Mouse (Mus musculus): ENCODE data around the gene Fkbp2. TPM values are rescaled to one million over a fixed set of nuclear protein-coding genes. Genes with fewer than 3 reads are reported as not detected.

The Fkbp2 gene
- polyA plus RNA-seq, 1 experiment from 2014 or later = 128 TPM

DNA sequence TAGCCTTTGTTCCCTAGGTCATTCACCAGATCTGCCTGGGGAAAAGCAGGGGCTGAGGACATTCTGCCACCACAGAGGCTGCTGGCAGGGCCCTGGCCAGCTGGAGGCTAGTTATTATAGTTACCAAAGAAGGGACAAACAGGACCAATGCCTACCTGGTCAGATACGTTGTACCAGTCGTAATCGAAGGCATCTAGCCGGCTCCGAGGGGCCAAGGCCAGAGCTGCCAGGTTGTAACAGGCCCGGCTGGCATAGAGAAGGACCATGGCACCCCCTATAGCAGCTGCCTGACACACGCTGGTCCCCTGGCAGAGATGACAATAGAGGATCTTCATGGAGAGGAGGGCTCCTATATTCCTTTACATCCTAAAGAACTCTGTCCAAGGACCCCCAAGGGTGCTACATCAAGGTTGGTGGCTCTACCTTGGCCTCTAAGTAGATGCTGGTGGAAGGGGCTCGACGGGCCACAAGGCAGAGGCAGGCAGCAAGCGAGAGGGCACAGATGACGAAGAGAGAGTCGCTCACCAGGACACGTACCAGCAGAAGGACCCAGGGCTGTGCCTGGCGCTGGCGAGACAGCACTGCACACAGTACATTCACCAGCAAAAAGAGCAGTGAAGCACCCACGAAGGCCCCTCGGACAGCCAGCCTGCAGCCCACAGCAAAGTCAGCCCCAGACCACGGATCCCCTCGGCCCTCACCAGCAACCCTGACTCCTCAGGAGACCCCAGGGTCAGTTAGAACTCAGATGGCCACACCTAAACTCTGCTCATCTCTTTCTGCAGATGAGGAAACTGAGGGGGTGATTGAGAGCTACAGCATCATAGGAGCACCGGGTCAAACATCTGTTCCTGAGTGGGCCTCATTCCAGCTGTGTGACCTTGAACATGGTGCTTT lies 40.9 kb downstream of the Fkbp2 start:
- H3K9ac ChIP-seq (ENCODE audit: low read depth, low read length) = no peak overlapping the region
- no peak overlapping the region for H3K4me2 ChIP-seq (ENCODE audit: low read length)
- no peak overlapping the region for H3K4me3 ChIP-seq (replicated peaks; ENCODE audit: low read depth, low read length)
- peaks cover 8% of the 10 kb centered on the region; the same call in 1 of the 2 replicates for H3K27me3 ChIP-seq (ENCODE audit: insufficient read depth, low read length)
- no peak for TF ChIP-seq CTCF (IDR thresholded peaks at IDR 0.05; ENCODE audit: low read depth)
- DNase-seq (ENCODE audit: low spot score) (no peak), ATAC-seq (replicated peaks; ENCODE audit: low FRiP score, low read depth) (no peak)
- H3K27ac ChIP-seq = no peak overlapping the region
- H3K9me3 ChIP-seq (replicated peaks; ENCODE audit: low read length) = no peaks in the 10 kb centered on the region
- peaks cover 19% of the 10 kb centered on the region for H3K4me1 ChIP-seq (replicated peaks; ENCODE audit: insufficient read depth, low read length)
- no peaks in the 10 kb centered on the region for H3K36me3 ChIP-seq (ENCODE audit: insufficient read depth, low read length)
- 90% methylated on average over 20 of the region's 20 CpGs for WGBS

DNA sequence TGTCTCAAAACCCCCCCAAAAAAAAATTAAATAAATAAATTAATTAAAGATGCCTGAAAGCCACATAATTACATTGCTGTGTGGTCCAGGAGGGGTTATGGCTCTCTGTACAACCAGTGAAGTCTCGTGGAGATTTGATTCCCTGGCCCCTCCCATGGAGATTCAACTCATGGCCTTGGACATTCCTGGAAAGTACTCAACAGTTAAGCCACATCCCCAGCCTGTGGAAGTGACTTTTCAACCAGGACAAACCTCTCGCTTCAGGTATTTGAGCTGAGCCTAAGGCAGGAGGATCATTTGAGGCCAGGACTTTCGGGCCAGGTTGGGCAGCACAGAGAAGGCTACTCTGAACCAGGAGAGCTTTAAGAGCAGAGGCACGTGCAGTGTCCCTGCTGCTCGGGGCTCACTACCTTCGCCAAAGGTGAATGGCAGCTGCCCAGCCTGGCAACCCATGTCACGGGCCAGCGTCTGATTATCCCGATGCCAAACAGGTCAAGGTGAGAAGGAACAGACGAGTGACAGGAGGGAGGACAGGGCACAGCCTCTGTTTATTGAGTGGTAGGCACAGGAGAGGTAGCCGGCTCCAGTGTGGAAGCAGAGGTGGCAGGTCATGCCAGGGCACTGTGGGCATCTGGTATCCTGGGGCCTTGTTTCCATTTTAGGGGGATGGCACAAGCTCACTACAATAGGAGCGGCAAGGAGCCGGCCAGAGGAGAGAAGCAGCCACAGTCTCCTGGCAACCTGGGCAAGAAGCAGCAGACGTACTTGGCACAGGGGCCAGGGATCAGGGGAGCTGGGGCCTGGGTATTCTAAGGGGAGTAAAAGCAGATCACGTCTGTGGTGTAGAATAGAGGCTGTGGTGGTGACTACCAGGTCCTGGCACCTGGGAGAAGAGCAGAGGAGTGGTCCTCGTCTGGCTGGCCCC lies 42.5 kb downstream of the Fkbp2 start:
- Histone ChIP-seq H3K4me3 (replicated peaks; ENCODE audit: low read depth, low read length) (no peak overlapping the region), H3K27me3 (ENCODE audit: insufficient read depth, low read length) (peaks cover 15% of the 10 kb centered on the region), H3K27ac (no peak overlapping the region), H3K36me3 (ENCODE audit: insufficient read depth, low read length) (no peaks in the 10 kb centered on the region), H3K4me1 (replicated peaks; ENCODE audit: insufficient read depth, low read length) (peaks cover 26% of the 10 kb centered on the region), H3K4me2 (ENCODE audit: low read length) (no peak overlapping the region), H3K9ac (ENCODE audit: low read depth, low read length) (peak overlapping the region; percentile 38; the same call in 1 of the 2 replicates), H3K9me3 (replicated peaks; ENCODE audit: low read length) (no peaks in the 10 kb centered on the region)
- no peak for TF ChIP-seq CTCF (IDR thresholded peaks at IDR 0.05; ENCODE audit: low read depth)
- no peak for ATAC-seq (replicated peaks; ENCODE audit: low FRiP score, low read depth)
- 68% methylated on average over 16 of the region's 16 CpGs for WGBS
- DNase-seq (ENCODE audit: low spot score) = peak; percentile 61

DNA sequence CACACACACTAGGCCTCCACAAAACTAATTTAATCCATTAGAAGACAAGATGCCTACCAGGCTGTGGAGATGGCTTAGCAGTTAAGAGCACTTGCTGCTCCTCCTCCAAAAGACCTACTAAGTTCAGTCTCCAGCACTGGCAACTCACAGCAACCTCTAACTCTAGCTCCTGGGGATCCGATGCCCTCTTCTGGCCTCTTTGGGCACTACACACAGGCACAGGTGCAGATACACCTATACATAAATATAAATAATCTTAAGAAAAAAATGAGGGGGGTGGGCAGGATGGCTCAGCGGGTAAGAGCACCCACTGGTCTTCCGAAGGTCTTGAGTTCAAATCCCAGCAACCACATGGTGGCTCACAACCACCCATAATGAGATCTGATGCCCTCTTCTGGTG lies 44.0 kb downstream of the Fkbp2 start:
- H3K27ac ChIP-seq = no peak overlapping the region
- TF ChIP-seq CTCF (IDR thresholded peaks at IDR 0.05; ENCODE audit: low read depth) = peak; percentile 62
- H3K9me3 ChIP-seq (replicated peaks; ENCODE audit: low read length) = no peaks in the 10 kb centered on the region
- DNase-seq (ENCODE audit: low spot score) (no peak), ATAC-seq (replicated peaks; ENCODE audit: low FRiP score, low read depth) (no peak)
- WGBS = 28% methylated on average over 3 of the region's 3 CpGs
- H3K9ac ChIP-seq (ENCODE audit: low read depth, low read length) = no peak overlapping the region
- no peak overlapping the region for H3K4me2 ChIP-seq (ENCODE audit: low read length)
- peaks cover 23% of the 10 kb centered on the region for H3K4me1 ChIP-seq (replicated peaks; ENCODE audit: insufficient read depth, low read length)
- no peaks in the 10 kb centered on the region for H3K36me3 ChIP-seq (ENCODE audit: insufficient read depth, low read length)
- no peak overlapping the region for H3K4me3 ChIP-seq (replicated peaks; ENCODE audit: low read depth, low read length)
- H3K27me3 ChIP-seq (ENCODE audit: insufficient read depth, low read length) = peaks cover 21% of the 10 kb centered on the region

DNA sequence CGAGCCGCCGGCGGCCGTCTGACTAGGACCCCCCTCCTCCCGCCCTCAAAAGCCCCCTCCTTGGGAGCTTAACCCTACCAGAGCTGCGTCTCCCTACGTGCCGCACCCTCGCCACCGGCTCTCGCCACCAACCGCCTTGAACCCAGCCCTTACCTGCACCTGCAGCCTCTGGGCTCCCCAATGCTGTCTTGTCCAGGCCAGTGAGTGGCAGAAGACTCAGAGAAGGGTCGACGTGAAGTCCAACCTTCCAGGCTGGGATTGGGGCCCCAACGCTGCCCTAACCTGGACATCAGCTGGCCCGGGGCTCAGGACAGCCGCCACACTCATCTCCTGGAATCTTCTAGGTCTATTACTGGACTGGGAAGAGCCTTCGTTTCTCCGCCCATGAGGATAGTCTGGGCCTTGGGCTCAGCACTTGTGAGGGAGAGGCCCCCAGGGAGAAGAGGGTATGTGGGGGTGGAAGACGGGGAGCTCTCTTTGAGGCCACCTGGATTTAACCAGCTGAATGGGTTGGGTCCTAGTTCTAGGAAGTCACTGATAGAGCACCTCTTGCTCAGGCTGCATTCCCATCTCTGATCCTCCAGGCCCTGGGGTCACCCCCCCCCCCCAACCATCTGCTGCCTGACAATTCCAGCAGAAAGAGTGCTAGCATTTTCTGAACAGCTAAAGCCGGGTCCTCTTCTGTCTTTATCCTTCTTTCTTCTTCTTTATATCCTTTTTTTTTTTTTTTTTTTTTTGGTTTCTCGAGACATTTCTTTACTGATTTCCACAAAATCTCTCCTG lies 45.9 kb downstream of the Fkbp2 start, which contains the start of gene Kcnk4:
Gene Kcnk4 (minus strand): TSS at position 321 of the 783 bp plus-strand sequence.
- Histone ChIP-seq H3K27me3 (ENCODE audit: insufficient read depth, low read length) (peaks cover 21% of the 10 kb centered on the region), H3K4me1 (replicated peaks; ENCODE audit: insufficient read depth, low read length) (peaks cover 14% of the 10 kb centered on the region; the same call in 1 of the 2 replicates), H3K9me3 (replicated peaks; ENCODE audit: low read length) (no peaks in the 10 kb centered on the region), H3K4me3 (replicated peaks; ENCODE audit: low read depth, low read length) (peak within 1 kb of the TSS; percentile 38), H3K27ac (no peak within 1 kb of the TSS), H3K36me3 (ENCODE audit: insufficient read depth, low read length) (no peaks in the 10 kb centered on the region), H3K4me2 (ENCODE audit: low read length) (peak within 1 kb of the TSS; percentile 84), H3K9ac (ENCODE audit: low read depth, low read length) (peak within 1 kb of the TSS; percentile 49)
- 12% methylated on average over 23 of the region's 23 CpGs for WGBS
- ATAC-seq (replicated peaks; ENCODE audit: low FRiP score, low read depth) (no peak), DNase-seq (ENCODE audit: low spot score) (no peak)
- TF ChIP-seq CTCF (IDR thresholded peaks at IDR 0.05; ENCODE audit: low read depth) = no peak

DNA sequence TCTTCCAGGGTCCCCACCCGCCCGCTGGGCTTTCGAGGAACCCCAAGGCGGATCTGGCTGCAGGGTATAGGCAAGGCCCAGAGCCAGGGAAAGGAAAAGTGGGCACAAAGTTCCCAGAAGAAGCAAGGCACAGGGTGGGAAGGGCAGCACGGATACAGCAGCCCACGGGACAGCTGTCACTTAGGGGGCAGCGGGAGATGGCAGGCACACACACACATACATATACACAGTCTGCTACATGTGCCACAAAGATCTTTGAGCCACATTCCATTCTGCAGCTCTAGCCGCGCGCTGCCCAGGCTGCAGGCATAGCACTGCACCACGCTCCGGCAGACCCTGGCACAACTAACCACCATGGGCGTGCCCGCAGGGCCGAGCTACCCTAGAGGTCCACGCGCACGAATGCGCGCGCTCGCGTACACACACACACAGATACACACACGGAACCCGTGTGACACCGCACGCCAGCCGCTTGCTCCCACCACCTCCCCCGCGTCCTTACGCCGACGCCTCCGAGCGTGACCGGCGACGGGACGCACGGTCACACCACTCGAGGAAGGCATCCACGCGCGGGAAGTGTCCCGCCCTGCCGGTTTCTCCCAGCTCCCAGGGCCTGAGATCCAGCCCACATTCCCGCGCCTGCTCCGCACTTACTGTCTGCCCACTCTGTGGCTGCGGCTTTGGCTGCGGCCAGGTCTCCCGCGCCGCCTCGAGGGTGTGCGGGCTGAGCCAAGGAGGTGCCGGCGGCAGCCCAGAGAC lies 46.7 kb downstream of the Fkbp2 start:
- Histone ChIP-seq H3K9ac (ENCODE audit: low read depth, low read length) (peak overlapping the region; percentile 49), H3K27me3 (ENCODE audit: insufficient read depth, low read length) (peaks cover 21% of the 10 kb centered on the region), H3K4me2 (ENCODE audit: low read length) (peak overlapping the region; percentile 84), H3K9me3 (replicated peaks; ENCODE audit: low read length) (no peaks in the 10 kb centered on the region), H3K36me3 (ENCODE audit: insufficient read depth, low read length) (no peaks in the 10 kb centered on the region), H3K4me1 (replicated peaks; ENCODE audit: insufficient read depth, low read length) (peaks cover 10% of the 10 kb centered on the region; the same call in 1 of the 2 replicates), H3K27ac (no peak overlapping the region), H3K4me3 (replicated peaks; ENCODE audit: low read depth, low read length) (peak overlapping the region; percentile 38)
- ATAC-seq (replicated peaks; ENCODE audit: low FRiP score, low read depth) = peak; percentile 40
- 3% methylated on average over 57 of the region's 58 CpGs for WGBS
- no peak for DNase-seq (ENCODE audit: low spot score)
- TF ChIP-seq CTCF (IDR thresholded peaks at IDR 0.05; ENCODE audit: low read depth) = no peak
